Mouse (Mus musculus) lung, postnatal 36 days (tissue): ENCODE results near the gene Saa1.
A peak's percentile ranks its signal among the peaks of the same experiment; 100 is the strongest.

Source experiments
- DNase-seq: peaks from one replicate; pipeline ENCODE4 v3.0.0; 2022; ENCODE audit warnings: mixed read lengths

Gene Saa1

DNA sequence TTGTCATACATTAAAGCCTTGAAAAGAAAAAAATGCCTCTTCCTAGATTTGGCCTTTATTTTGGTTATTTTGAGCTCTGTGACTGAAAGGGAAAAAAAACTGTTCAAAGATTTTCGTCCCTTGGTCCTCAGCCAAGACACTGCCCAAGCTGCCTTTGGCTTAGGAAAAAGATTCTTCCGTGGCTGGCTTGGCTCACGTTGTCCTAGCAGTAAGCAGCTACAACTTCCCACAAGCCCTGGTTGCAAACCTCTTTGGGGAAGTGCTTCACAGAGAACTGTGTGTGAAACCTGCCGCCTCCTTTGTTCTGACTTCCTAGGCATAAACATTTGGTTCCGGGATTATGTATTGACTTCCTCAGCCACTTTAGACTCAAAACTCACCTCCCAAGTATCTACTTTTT is 25.9 kb downstream of the Saa1 start:
- DNase-seq = peak; percentile 80

DNA sequence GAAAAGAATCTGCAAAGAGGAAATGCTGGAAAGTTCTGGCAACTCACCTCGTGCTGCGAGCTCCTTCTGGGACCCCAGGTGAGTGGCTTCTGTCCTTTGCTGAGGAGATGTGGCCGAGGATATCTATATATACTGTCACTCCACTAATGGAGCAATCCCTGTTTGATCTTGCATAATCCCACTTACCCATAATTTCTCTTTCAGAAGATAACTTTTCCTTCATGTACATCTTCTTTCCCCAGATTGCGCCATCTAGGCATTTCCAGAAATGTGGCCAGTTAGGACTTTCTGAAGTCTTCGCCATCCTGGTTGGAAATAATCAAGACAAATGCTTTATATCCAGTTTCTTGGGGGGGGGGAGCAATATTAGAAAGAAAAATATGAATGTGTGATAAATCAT is 27.2 kb downstream of the Saa1 start, which contains the start of gene Saa3:
TSS of gene Saa3 (minus strand) at position 101 of the 400 bp plus-strand sequence.
- DNase-seq = no peak

DNA sequence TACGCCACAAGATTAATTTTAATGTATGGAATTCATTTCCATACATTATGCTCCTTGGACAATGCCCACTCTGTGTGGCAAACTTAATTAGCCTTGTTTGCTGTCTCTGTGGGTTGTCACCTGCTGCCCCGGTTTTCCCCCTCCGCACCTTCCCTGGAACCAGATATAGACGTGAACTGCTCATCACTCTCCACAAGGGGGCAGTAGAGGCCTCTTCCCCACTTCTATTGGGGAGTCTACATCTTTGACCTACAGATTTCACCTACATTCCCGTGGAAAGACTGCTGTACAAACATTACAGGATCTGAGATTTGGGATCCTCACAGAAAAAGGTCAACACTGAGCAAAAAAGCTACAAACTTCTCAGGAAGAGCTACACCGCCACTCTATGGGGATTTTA is 28.3 kb downstream of the Saa1 start:
- DNase-seq = peak; percentile 77

DNA sequence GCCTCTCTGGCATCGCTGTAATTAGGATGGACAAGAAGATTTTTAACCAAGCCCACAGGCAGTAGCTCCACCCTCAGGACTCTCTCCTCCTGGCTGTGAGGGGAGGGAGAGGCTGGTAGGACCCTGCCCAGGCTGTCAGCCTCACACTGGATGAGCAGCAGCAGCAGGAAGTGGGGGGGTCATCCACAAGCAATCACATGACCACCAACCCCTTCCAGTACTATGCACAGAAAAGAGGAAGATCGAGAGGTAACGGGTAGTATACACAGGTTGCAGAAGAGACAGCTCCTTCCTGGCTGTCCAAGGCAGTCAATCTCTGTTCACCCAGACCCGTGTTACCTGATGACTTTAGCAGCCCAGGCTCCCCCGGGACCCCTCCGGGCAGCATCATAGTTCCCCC is 30.5 kb downstream of the Saa1 start:
- DNase-seq = no peak

DNA sequence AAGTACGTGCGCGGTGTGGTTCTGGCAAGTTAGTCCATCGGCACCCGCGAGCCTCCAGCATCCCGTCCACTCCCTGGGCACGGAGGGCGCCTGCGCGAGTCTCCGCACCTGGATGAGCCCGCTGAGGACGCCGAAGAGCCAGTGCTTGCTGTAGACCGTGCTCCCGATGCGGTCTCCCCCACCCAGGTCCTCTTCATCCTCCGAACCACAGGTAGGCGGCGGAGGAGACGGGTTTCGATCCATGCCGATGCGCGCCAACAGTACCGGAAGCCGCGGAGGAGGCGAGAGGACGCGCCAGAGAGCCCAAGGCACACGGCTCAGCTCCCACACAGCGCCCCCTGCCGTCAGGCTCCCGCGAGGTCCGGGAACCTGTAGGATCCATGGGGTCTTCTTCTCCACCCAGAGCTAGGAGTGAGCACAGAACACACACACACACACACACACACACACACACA is 32.4 kb downstream of the Saa1 start, which contains the start of gene Saal1:
TSS of gene Saal1 (minus strand) at position 291 of the 455 bp plus-strand sequence.
- DNase-seq = peak; percentile 91

DNA sequence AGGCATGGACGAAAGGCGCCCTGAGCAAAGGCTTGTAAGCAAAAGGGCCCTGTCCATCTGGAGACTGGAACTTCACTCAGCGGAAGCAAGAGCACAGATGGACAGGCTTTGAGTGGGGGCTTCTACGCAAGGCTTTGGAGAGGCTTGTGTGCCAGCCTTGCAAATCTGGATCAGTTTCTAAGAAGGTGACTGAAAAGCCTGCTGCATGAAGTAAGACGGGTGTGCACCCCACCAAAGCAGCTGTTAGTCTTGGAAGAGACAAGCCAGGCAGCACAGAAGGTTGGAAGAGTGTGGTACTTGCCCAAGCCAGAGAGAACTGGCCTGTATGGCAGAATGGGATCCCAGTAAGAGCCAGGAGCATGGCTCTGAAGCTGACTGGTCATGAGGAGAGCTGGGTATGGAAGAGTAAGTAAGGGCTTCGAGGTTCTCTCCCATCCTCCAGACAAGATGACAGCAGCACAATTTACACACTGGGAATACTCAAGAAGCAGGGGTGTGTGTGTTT is 42.2 kb downstream of the Saa1 start:
- no peak for DNase-seq

DNA sequence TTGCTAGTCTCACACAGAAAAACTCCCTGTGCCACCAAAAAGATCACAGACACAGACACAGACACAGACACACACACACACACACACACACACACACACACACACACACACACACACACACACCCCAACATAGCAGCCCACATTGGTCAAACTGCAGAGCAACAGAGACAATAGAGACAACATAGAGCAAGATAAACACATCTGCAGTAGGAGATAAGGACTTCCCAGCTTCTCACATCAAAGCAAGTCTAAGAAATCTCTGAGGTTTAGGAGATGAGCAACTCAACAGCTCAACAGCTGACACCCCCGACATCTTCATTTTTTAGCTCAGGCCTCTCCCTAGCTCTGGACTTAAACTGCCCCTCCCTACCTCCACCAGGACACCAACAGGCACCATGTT is 46.0 kb downstream of the Saa1 start:
- DNase-seq = no peak
